Mouse (Mus musculus) stomach, embryonic 14.5 days (tissue): ENCODE results near the gene Gm14406. TPM values are rescaled to one million over a fixed set of nuclear protein-coding genes. Genes with fewer than 3 reads are reported as not detected.

Experiments used
- ATAC-seq: fragments of 200-750 bp; cut with Nextera tagmentation; 2 replicates; pipeline ENCODE4 v1.8.0; 2017; ENCODE audit warnings: low read depth, moderate TSS enrichment; ENCODE audit not compliant: insufficient number of reproducible peaks, insufficient read depth, low FRiP score
- H3K27ac ChIP-seq: fragments of 300-500 bp; sonication (generic); 2 replicates; pipeline ENCODE4 v1.5.1; 2014; ENCODE audit warnings: mild to moderate bottlenecking, low read length, moderate library complexity, mixed read lengths
- H3K27me3 ChIP-seq: fragments of 300-500 bp; sonication (generic); 2 replicates; pipeline ENCODE4 v1.6.1; 2014; ENCODE audit warnings: low read length, control low read depth, mixed read lengths; ENCODE audit not compliant: control insufficient read depth, insufficient read depth
- H3K36me3 ChIP-seq: fragments of 300-500 bp; sonication (generic); 2 replicates; pipeline ENCODE4 v1.6.1; 2014; ENCODE audit warnings: mild to moderate bottlenecking, control low read depth, low read length, moderate library complexity, mixed read lengths; ENCODE audit not compliant: control insufficient read depth, insufficient read depth
- H3K4me1 ChIP-seq: fragments of 300-500 bp; sonication (generic); 2 replicates; pipeline ENCODE4 v1.6.1; 2014; ENCODE audit warnings: low read length, control low read depth, mixed read lengths; ENCODE audit not compliant: control insufficient read depth, insufficient read depth
- H3K4me2 ChIP-seq: fragments of 300-500 bp; sonication (generic); replicated peaks from 2 replicates; pipeline ENCODE4 v1.6.1; 2014; ENCODE audit warnings: low read depth, low read length, control low read depth
- H3K4me3 ChIP-seq: fragments of 300-500 bp; sonication (generic); 2 replicates; pipeline ENCODE4 v1.5.1; 2014; ENCODE audit warnings: low read depth, low read length, control low read depth
- H3K9ac ChIP-seq: fragments of 300-500 bp; sonication (generic); replicated peaks from 2 replicates; pipeline ENCODE4 v1.6.1; 2014; ENCODE audit warnings: low read depth, mild to moderate bottlenecking, control low read depth, low read length, moderate library complexity, mixed read lengths
- H3K9me3 ChIP-seq: fragments of 300-500 bp; sonication (generic); 2 replicates; pipeline ENCODE4 v1.6.1; 2016; ENCODE audit warnings: low read depth, low read length, control low read depth; ENCODE audit not compliant: control insufficient read depth
- WGBS: fragments of 180-500 bp; shearing (Covaris S2); extraction: QIAGEN DNeasy Blood & Tissue Kit; methylation state at CpG from one replicate; pipeline ENCODE4 v1.1.7; 2014; 5-methylcytosine and 5-hydroxymethylcytosine counted together
- polyA plus RNA-seq: library from polyadenylated mRNA; unstranded; fragments of >200 nt; fragmentation: Nextera tagmentation; extraction: Ambion mirVana; gene quantifications from 2 replicates; pipeline ENCODE4 v1.2.1, GENCODE M21; 2014

Gm14406 gene
- polyA plus RNA-seq, 1 experiment from 2014 or later, result not detected

GRCm38 (mm10) chr2:177523061-177523460, 54.9 kb downstream of the Gm14406 start:
- Histone ChIP-seq H3K4me3 (no peak overlapping the region), H3K9me3 (peaks cover 3% of the 10 kb centered on the region; the same call in 1 of the 2 replicates), H3K4me2 (no peak overlapping the region), H3K9ac (no peak overlapping the region), H3K27me3 (no peaks in the 10 kb centered on the region), H3K27ac (no peak overlapping the region), H3K4me1 (no peaks in the 10 kb centered on the region), H3K36me3 (no peaks in the 10 kb centered on the region)
- no peak for ATAC-seq
- 91% methylated on average over 20 of the region's 20 CpGs for WGBS

- no peaks in the 10 kb centered on the region for H3K4me1 ChIP-seq
- 72% methylated on average over 8 of the region's 8 CpGs for WGBS
- no peaks in the 10 kb centered on the region for H3K36me3 ChIP-seq
- no peak overlapping the region for H3K4me3 ChIP-seq
- H3K27me3 ChIP-seq, result no peaks in the 10 kb centered on the region
- H3K4me2 ChIP-seq, result no peak overlapping the region
- no peak overlapping the region for H3K27ac ChIP-seq
- no peak overlapping the region for H3K9ac ChIP-seq
- ATAC-seq, result no peak
- peaks cover 3% of the 10 kb centered on the region; the same call in 1 of the 2 replicates for H3K9me3 ChIP-seq
Measured at GRCm38 (mm10) chr2:177520035-177520434, 58.0 kb downstream of the Gm14406 start.

Other genes starting within 250 kb of the Gm14406 start
- gene Gm14418, start 179.9 kb downstream of the Gm14406 start, polyA plus RNA-seq, result 13.3 and 15.1 TPM in 2 replicates
- 21.1 and 23.2 TPM in 2 replicates for gene Zfp970, start 113.5 kb downstream of the Gm14406 start, polyA plus RNA-seq
- gene Gm14403, start 80.0 kb downstream of the Gm14406 start, polyA plus RNA-seq, result 8.0 and 8.7 TPM in 2 replicates
- 10.1 and 12.0 TPM in 2 replicates for gene Gm14322, start 181.1 kb upstream of the Gm14406 start, polyA plus RNA-seq